Mouse (Mus musculus): ENCODE results near the gene Derl3. TPM values are rescaled to one million over a fixed set of nuclear protein-coding genes. Genes with fewer than 3 reads are reported as not detected.

Gene Derl3
- polyA plus RNA-seq, 1 experiment from 2014 or later = 1.8 TPM

GRCm38 (mm10) chr10:75897373-75897772 is 4.2 kb downstream of the Derl3 start:
- Histone ChIP-seq H3K36me3 (peaks cover 87% of the 10 kb centered on the region), H3K4me2 (no peak overlapping the region), H3K4me1 (replicated peaks) (peaks cover 17% of the 10 kb centered on the region), H3K4me3 (no peak overlapping the region), H3K27ac (0 out of 2 replicates have a peak overlapping the region, but pooled peaks have one; percentile 18), H3K9ac (no peak overlapping the region), H3K9me3 (no peaks in the 10 kb centered on the region), H3K27me3 (no peaks in the 10 kb centered on the region)
- 29% methylated on average over 6 of the region's 6 CpGs for whole genome bisulfite sequencing
- no peak for ATAC-seq (ENCODE audit: low FRiP score)

- Histone ChIP-seq H3K27ac (peak overlapping the region; percentile 35; the same call in 1 of the 2 replicates), H3K4me1 (replicated peaks) (peaks cover 14% of the 10 kb centered on the region), H3K27me3 (no peaks in the 10 kb centered on the region), H3K4me2 (no peak overlapping the region), H3K4me3 (no peak overlapping the region), H3K36me3 (peaks cover 94% of the 10 kb centered on the region), H3K9me3 (no peaks in the 10 kb centered on the region), H3K9ac (no peak overlapping the region)
- no peak for ATAC-seq (ENCODE audit: low FRiP score)
- WGBS = 79% methylated on average over 6 of the region's 6 CpGs
These were observed 4.9 kb downstream of the Derl3 start for GRCm38 (mm10) chr10:75898039-75898564.

- 0 out of 2 replicates have a peak overlapping the region, but pooled peaks have one; percentile 35 for H3K27ac ChIP-seq
- H3K4me1 ChIP-seq (replicated peaks) = peaks cover 8% of the 10 kb centered on the region
- H3K4me3 ChIP-seq = no peak overlapping the region
- H3K9ac ChIP-seq = peak overlapping the region; percentile 24; the same call in 1 of the 2 replicates
- no peaks in the 10 kb centered on the region for H3K9me3 ChIP-seq
- 76% methylated on average over 3 of the region's 3 CpGs for WGBS
- H3K36me3 ChIP-seq = peaks cover 98% of the 10 kb centered on the region
- no peak for ATAC-seq (ENCODE audit: low FRiP score)
- no peaks in the 10 kb centered on the region for H3K27me3 ChIP-seq
- H3K4me2 ChIP-seq = no peak overlapping the region
These were observed 5.6 kb downstream of the Derl3 start for GRCm38 (mm10) chr10:75898846-75899245.

GRCm38 (mm10) chr10:75904391-75904790 is 11.2 kb downstream of the Derl3 start:
- no peak for ATAC-seq (ENCODE audit: low FRiP score)
- Histone ChIP-seq H3K27me3 (no peaks in the 10 kb centered on the region), H3K9ac (no peak overlapping the region), H3K4me2 (no peak overlapping the region), H3K4me1 (replicated peaks) (no peaks in the 10 kb centered on the region), H3K4me3 (no peak overlapping the region), H3K9me3 (no peaks in the 10 kb centered on the region), H3K36me3 (peaks cover 93% of the 10 kb centered on the region), H3K27ac (no peak overlapping the region)
- 93% methylated on average over 5 of the region's 5 CpGs for WGBS

GRCm38 (mm10) chr10:75906882-75907281 is 13.7 kb downstream of the Derl3 start:
- Histone ChIP-seq H3K27ac (no peak overlapping the region), H3K9me3 (no peaks in the 10 kb centered on the region), H3K4me1 (replicated peaks) (no peaks in the 10 kb centered on the region), H3K27me3 (no peaks in the 10 kb centered on the region), H3K4me3 (no peak overlapping the region), H3K9ac (no peak overlapping the region), H3K4me2 (no peak overlapping the region), H3K36me3 (peaks cover 94% of the 10 kb centered on the region)
- WGBS = 96% methylated on average over 4 of the region's 4 CpGs
- no peak for ATAC-seq (ENCODE audit: low FRiP score)

GRCm38 (mm10) chr10:75910698-75911097 is 17.5 kb downstream of the Derl3 start:
- no peak overlapping the region for H3K27ac ChIP-seq
- WGBS = 83% methylated on average over 2 of the region's 2 CpGs
- H3K9me3 ChIP-seq = no peaks in the 10 kb centered on the region
- no peak overlapping the region for H3K4me2 ChIP-seq
- H3K27me3 ChIP-seq = no peaks in the 10 kb centered on the region
- no peak for ATAC-seq (ENCODE audit: low FRiP score)
- peaks cover 88% of the 10 kb centered on the region for H3K36me3 ChIP-seq
- H3K4me1 ChIP-seq (replicated peaks) = no peaks in the 10 kb centered on the region
- no peak overlapping the region for H3K9ac ChIP-seq
- H3K4me3 ChIP-seq = no peak overlapping the region

GRCm38 (mm10) chr10:75913013-75913589 is 19.9 kb downstream of the Derl3 start:
- Histone ChIP-seq H3K27me3 (no peaks in the 10 kb centered on the region), H3K4me3 (no peak overlapping the region), H3K4me2 (no peak overlapping the region), H3K27ac (no peak overlapping the region), H3K36me3 (peaks cover 77% of the 10 kb centered on the region), H3K9ac (no peak overlapping the region), H3K4me1 (replicated peaks) (peaks cover 24% of the 10 kb centered on the region), H3K9me3 (no peaks in the 10 kb centered on the region)
- WGBS = 76% methylated on average over 6 of the region's 6 CpGs
- no peak for ATAC-seq (ENCODE audit: low FRiP score)

GRCm38 (mm10) chr10:75915557-75915956 is 22.3 kb downstream of the Derl3 start:
- H3K9me3 ChIP-seq = no peaks in the 10 kb centered on the region
- H3K27ac ChIP-seq = no peak overlapping the region
- H3K4me1 ChIP-seq (replicated peaks) = peaks cover 48% of the 10 kb centered on the region
- peaks cover 58% of the 10 kb centered on the region for H3K36me3 ChIP-seq
- H3K4me3 ChIP-seq = no peak overlapping the region
- no peak overlapping the region for H3K4me2 ChIP-seq
- no peaks in the 10 kb centered on the region for H3K27me3 ChIP-seq
- WGBS = 86% methylated on average over 7 of the region's 7 CpGs
- no peak for ATAC-seq (ENCODE audit: low FRiP score)
- no peak overlapping the region for H3K9ac ChIP-seq

- Histone ChIP-seq H3K9ac (no peak overlapping the region), H3K4me2 (no peak overlapping the region), H3K9me3 (no peaks in the 10 kb centered on the region), H3K27ac (0 out of 2 replicates have a peak overlapping the region, but pooled peaks have one; percentile 12), H3K4me1 (replicated peaks) (peaks cover 50% of the 10 kb centered on the region), H3K36me3 (peaks cover 45% of the 10 kb centered on the region), H3K27me3 (no peaks in the 10 kb centered on the region), H3K4me3 (no peak overlapping the region)
- ATAC-seq (ENCODE audit: low FRiP score) = no peak
- 79% methylated on average over 8 of the region's 8 CpGs for WGBS
These were observed 23.6 kb downstream of the Derl3 start for GRCm38 (mm10) chr10:75916840-75917239.

GRCm38 (mm10) chr10:75919026-75919425 is 25.8 kb downstream of the Derl3 start:
- Histone ChIP-seq H3K9ac (peak overlapping the region; percentile 46; the same call in 1 of the 2 replicates), H3K27me3 (no peaks in the 10 kb centered on the region), H3K27ac (peak overlapping the region; percentile 20; the same call in 1 of the 2 replicates), H3K4me1 (replicated peaks) (peaks cover 66% of the 10 kb centered on the region), H3K4me2 (peak overlapping the region; percentile 81), H3K9me3 (no peaks in the 10 kb centered on the region), H3K36me3 (peaks cover 34% of the 10 kb centered on the region), H3K4me3 (peak overlapping the region; percentile 11)
- no peak for ATAC-seq (ENCODE audit: low FRiP score)
- 81% methylated on average over 5 of the region's 5 CpGs for WGBS

- Histone ChIP-seq H3K9ac (peak within 1 kb of the TSS; percentile 98), H3K4me1 (replicated peaks) (peaks cover 61% of the 10 kb centered on the region), H3K27ac (peak within 1 kb of the TSS; percentile 99), H3K27me3 (no peaks in the 10 kb centered on the region), H3K9me3 (no peaks in the 10 kb centered on the region), H3K4me2 (peak within 1 kb of the TSS; percentile 81), H3K4me3 (peak within 1 kb of the TSS; percentile 93), H3K36me3 (peaks cover 31% of the 10 kb centered on the region)
- WGBS = under 1% methylated on average over 75 of the region's 76 CpGs
- ATAC-seq (ENCODE audit: low FRiP score) = peak; percentile 89
These were observed 28.0 kb downstream of the Derl3 start, which contains the start of gene Smarcb1 for GRCm38 (mm10) chr10:75921026-75921725. Gene Smarcb1 (minus strand): TSS chr10:75921617.

GRCm38 (mm10) chr10:75921726-75922560 is 28.7 kb downstream of the Derl3 start:
- Histone ChIP-seq H3K27ac (peak overlapping the region; percentile 99), H3K4me1 (replicated peaks) (peaks cover 54% of the 10 kb centered on the region), H3K9me3 (no peaks in the 10 kb centered on the region), H3K9ac (peak overlapping the region; percentile 98), H3K36me3 (peaks cover 31% of the 10 kb centered on the region), H3K4me2 (peak overlapping the region; percentile 81), H3K27me3 (no peaks in the 10 kb centered on the region), H3K4me3 (peak overlapping the region; percentile 93)
- 5% methylated on average over 22 of the region's 22 CpGs for WGBS
- ATAC-seq (ENCODE audit: low FRiP score) = peak; percentile 49
